Mouse (Mus musculus) lung, postnatal 0 days (tissue): ENCODE results near the gene Otp.

Source experiments
- CTCF ChIP-seq: IDR thresholded peaks from 2 replicates; pipeline ENCODE4 v1.5.1; 2016; ENCODE audit warnings: antibody characterized with exemption, mild to moderate bottlenecking
- EP300 ChIP-seq: IDR thresholded peaks from 2 replicates; pipeline ENCODE4 v1.6.1; 2016; ENCODE audit warnings: antibody characterized with exemption, mild to moderate bottlenecking, control low read depth

GRCm38 (mm10) chr13:94862491-94863230, 12.7 kb upstream of the Otp start:
- TF ChIP-seq CTCF: no peak
- no peak for TF ChIP-seq EP300
